Mouse (Mus musculus) mouse trophoblast stem cell (cell line): ENCODE measurements around the gene Iqsec1.
"Not testable (repeated sequence)": the region's sequence is repeated elsewhere in the genome, so short reads cannot be mapped to it uniquely, and the experiment has no call there.

Experiments
- in situ Hi-C, 2 experiments: fragments of 300-500 bp; cut with MseI, MboI; formaldehyde crosslinking; loops; 2 replicates in 1 of 2; 3 replicates in 1 of 2; pipeline ENCODE4 v1.15.1; 2025

Gene Iqsec1

DNA sequence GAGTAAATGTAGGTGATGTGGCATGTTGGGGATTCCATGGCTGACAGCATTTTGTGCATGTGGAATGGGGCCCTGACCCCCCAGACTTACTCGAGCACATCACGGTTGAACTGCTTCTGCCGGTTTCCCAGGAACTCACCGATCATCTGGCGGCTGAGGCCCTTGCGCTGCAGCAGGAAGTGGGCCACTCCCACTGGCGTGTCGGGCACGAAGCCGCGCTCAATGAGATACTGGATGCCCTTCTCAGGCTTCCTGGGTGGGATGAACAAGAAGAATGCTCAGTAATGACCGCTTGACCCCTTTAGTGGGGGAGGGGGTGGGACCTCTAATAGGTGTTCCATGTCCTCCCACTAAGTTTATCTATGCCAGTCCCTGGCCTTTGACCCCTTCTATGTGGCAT lies 308.1 kb downstream of the Iqsec1 start:
- in situ Hi-C loops: no loop called here

- in situ Hi-C loops: no loop called here
Observed at GRCm38 (mm10) chr6:90678759-90679158, 309.7 kb downstream of the Iqsec1 start.

DNA sequence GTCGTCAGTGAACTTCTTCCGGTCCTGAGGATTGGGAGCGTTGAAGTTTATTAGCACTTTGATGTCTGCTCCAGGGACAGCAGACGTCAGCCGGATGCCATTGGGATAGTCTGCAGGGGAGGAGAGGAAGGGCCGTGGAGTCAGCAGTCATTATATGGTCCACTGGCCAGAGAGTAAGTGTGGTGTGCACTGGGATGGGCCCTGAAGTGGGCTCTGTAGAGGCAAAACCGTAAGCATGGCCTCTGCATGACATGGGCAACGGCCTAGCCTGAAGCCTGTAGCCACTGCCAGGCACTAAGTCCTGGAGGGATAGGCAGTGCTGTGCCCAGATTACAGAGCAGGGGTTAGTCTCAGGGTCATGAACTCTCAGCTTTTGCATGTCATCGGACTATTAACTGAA lies 319.8 kb downstream of the Iqsec1 start:
- in situ Hi-C loops: no loop called here

- in situ Hi-C loops: no loop called here
Observed at GRCm38 (mm10) chr6:90663736-90664135, 324.7 kb downstream of the Iqsec1 start.

GRCm38 (mm10) chr6:90662148-90662547 lies 326.3 kb downstream of the Iqsec1 start:
- in situ Hi-C loops: no loop called here

DNA sequence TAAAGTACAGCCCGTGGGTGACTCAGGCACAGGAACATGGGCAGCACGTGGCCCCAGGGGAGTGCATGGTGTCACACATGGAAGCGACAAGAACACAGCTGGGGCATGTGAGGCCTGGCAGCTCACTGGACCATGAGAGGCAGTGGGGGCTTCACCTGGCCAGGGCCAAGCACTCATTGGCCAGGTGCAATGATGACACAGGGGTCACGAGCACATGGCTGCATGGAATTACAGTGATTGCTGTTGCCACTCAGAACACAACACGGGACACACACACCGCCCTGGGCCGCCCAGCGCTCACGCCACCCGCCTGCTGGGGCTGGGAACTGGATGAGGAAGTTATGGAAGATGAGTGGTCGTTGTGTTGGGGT lies 327.5 kb downstream of the Iqsec1 start:
- in situ Hi-C loops: no loop called here

DNA sequence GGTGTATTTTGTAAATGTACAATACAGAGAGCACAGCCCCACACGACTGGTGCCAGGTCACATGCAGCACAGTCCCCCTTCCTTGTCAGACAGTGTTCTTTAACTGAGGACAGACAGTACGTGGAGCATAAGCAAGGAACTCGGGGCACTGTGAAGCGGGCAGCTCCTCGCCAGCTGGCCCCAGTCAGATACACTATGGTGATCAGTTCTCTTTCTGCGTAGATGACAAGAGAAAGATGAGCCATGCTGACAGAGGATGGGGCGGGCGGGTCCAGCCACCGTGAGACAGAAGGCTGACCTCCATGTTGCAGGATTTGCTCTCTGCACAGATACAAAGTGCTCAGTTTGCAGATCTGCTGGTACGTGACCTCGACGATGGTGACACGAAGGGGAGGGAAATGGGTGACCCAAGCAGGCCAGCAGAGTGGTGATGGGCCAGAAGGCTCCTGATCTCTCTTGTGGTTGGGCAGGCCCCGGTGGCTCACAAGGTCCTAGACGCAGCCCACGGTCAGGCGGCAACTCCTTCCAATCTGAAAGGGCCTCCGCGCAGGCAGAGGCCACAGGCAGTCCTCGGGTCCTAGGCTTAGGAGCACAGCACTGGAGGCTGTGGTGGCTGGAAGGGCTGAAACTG lies 328.0 kb downstream of the Iqsec1 start:
- in situ Hi-C loops: no loop called here

- in situ Hi-C loops: loop anchor here in 1 of 2 experiments (5.0 kb wide), 1 partner anchor 62 kb away; no protein-coding TSS in a partner anchor
Observed at GRCm38 (mm10) chr6:90659913-90660312, 328.6 kb downstream of the Iqsec1 start.

DNA sequence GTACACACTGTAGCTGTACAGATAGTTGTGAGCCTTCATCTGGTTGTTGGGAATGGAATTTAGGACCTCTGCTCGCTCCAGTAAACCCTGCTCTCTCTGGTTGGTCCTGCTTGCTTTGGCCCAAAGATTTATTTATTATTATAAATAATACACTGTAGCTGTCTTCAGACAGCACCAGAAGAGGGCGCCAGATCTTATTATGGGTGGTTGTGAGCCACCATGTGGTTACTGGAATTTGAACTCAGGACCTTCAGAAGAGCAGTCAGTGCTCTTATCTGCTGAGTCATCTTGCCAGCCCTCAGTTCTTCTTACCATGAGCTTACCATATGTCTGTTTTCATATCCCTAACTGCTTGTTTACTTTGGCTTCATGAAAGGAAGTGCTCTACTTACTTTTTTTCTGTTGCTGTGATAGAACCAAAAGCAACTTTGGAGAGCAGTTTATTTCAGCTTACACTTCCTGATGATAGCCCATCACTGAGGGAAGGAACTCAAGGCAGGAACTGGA lies 332.1 kb downstream of the Iqsec1 start:
- in situ Hi-C loops: loop anchor here in 1 of 2 experiments (5.0 kb wide), 1 partner anchor 66 kb away; no protein-coding TSS in a partner anchor

DNA sequence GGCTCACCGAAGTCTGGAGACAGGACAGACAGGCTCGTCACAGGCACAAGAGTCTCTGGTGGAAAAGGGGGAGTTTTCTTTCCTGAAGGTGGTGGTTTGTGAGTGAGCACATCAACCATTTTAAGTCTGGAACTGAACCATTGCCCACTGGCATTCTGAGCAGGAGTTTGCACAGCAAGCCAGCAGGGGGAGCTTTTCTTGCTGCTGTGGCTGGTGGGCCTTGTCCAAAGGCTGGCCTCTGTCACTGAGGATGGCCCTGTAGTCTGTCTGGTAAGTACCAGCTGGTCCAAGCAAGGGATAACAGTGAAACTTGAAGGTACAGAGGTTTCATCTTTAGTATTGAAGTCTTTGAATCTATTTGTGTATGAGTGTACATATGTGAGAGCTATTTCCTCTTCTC lies 334.7 kb downstream of the Iqsec1 start:
- in situ Hi-C loops: loop anchor here in 1 of 2 experiments (5.0 kb wide), 1 partner anchor 74 kb away; no protein-coding TSS in a partner anchor

DNA sequence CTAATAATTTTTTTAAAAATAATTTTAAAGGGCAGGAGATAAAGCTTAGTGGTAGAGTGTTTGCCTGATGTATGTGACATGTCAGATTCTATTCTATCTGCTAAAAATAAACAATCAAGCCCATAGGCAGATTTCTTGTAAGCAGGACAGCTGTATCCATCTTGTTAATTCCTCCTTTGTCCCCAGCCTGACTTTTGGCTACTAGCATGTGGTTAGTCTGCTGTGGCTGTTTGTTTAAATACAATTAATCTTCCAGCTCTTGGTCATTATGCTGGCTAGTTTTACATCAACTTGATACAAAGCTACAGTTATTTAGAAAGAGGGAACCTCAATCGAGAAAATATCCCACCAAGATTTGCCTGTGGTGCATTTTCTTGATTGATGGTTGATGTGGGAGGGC lies 337.9 kb downstream of the Iqsec1 start:
- in situ Hi-C loops: loop anchor here in 1 of 2 experiments (5.0 kb wide), 1 partner anchor 77 kb away; no protein-coding TSS in a partner anchor

- in situ Hi-C loops: no loop called here
Observed at GRCm38 (mm10) chr6:90649279-90649678, 339.2 kb downstream of the Iqsec1 start.

- in situ Hi-C loops: no loop called here
Observed at GRCm38 (mm10) chr6:90648391-90648790, 340.1 kb downstream of the Iqsec1 start.

GRCm38 (mm10) chr6:90644965-90645364 lies 343.5 kb downstream of the Iqsec1 start:
- in situ Hi-C loops: no loop called here

GRCm38 (mm10) chr6:90643057-90643456 lies 345.4 kb downstream of the Iqsec1 start:
- in situ Hi-C loops: no loop called here

- in situ Hi-C loops: no loop called here
Observed at GRCm38 (mm10) chr6:90635611-90636010, 352.9 kb downstream of the Iqsec1 start.

- in situ Hi-C loops: no loop called here
Observed at GRCm38 (mm10) chr6:90635081-90635480, 353.4 kb downstream of the Iqsec1 start.

GRCm38 (mm10) chr6:90632526-90632925 lies 356.0 kb downstream of the Iqsec1 start:
- in situ Hi-C loops: not testable (repeated sequence)

GRCm38 (mm10) chr6:90630427-90630826 lies 358.1 kb downstream of the Iqsec1 start:
- in situ Hi-C loops: no loop called here

DNA sequence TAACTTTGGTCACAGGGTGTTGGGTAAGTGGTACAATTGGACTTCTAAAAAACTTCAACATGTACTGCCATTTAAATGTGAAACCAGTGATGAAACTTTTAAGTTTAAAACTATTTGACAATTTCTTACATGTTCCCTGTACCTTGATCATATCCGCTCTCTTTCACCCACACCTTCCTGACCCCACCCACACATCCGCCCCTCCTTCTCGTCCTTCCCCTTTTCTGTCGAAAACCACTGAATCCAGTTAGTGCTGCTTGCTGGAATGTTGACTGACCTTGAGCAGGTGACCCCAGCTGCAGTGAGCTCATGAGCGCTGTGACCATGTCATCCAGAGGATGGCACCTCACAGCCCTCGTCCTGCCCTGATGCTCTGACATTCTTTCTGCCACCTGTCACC lies 359.0 kb downstream of the Iqsec1 start:
- in situ Hi-C loops: no loop called here

- in situ Hi-C loops: no loop called here
Observed at GRCm38 (mm10) chr6:90627556-90627955, 360.9 kb downstream of the Iqsec1 start.

GRCm38 (mm10) chr6:90625207-90625994 lies 363.1 kb downstream of the Iqsec1 start:
- in situ Hi-C loops: no loop called here

DNA sequence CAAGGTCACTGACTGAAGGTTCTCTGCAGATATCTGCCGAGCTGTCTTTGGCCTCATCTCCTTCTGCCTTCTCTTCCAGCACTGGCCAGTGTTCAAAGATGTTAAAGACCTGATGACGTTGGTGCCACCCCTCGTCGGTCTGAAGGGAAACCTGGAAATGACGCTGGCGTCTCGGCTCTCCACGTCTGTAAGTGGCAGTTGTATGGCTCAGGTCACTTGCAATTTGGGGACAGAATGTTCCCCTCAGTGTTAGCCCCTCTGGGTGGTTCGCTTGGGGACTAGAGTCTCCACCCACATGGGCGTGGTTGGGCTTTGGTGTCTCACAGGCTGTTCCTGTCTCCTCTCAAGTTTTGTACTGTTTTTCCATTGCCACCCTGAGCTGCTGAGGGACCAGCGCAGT lies 363.8 kb downstream of the Iqsec1 start:
- in situ Hi-C loops: no loop called here
